Mouse (Mus musculus) small intestine, adult 2 months (tissue): ENCODE measurements around the gene Traf3ip1. TPM values are rescaled to one million over a fixed set of nuclear protein-coding genes. Genes with fewer than 3 reads are reported as not detected.

Experiments used
- H3K27ac ChIP-seq: fragments of 200-500 bp; 2 replicates; pipeline ENCODE4 v1.5.1; 2012; ENCODE audit warnings: low read depth, low read length, control low read depth, inconsistent platforms; ENCODE audit not compliant: insufficient read depth
- H3K27me3 ChIP-seq: fragments of 200-500 bp; 2 replicates; pipeline ENCODE4 v1.6.1; 2012; ENCODE audit warnings: mild to moderate bottlenecking, moderate library complexity, low read length, inconsistent platforms; ENCODE audit not compliant: control insufficient read depth, insufficient read depth
- H3K36me3 ChIP-seq: fragments of 200-500 bp; 2 replicates; pipeline ENCODE4 v1.6.1; 2012; ENCODE audit warnings: mild to moderate bottlenecking, low read length, control low read depth, inconsistent platforms; ENCODE audit not compliant: control insufficient read depth, insufficient read depth
- H3K4me1 ChIP-seq: fragments of 200-500 bp; 2 replicates; pipeline ENCODE4 v1.6.1; 2012; ENCODE audit warnings: low read length, inconsistent platforms, mixed read lengths; ENCODE audit not compliant: control insufficient read depth, insufficient read depth, insufficient read length
- H3K4me3 ChIP-seq: fragments of 200-500 bp; 2 replicates; pipeline ENCODE4 v1.5.1; 2012; ENCODE audit warnings: low read depth, mild to moderate bottlenecking, control low read depth, inconsistent platforms, low read length, moderate library complexity
- CTCF ChIP-seq: fragments of 200-500 bp; IDR thresholded peaks from 2 replicates; pipeline ENCODE4 v1.5.1; 2012; ENCODE audit warnings: low read depth, mild to moderate bottlenecking, control low read depth, inconsistent platforms, low read length, moderate library complexity, mixed read lengths; ENCODE audit not compliant: insufficient replicate concordance, insufficient read length; ENCODE audit errors: extremely low read depth
- POLR2A ChIP-seq: fragments of 200-500 bp; IDR thresholded peaks from 2 replicates; pipeline ENCODE4 v1.6.1; 2012; ENCODE audit warnings: low read depth, mild to moderate bottlenecking, control low read depth, inconsistent platforms, low read length, moderate library complexity
- WGBS: fragments of 180-500 bp; shearing (Covaris S2); methylation state at CpG from one replicate; pipeline ENCODE4 v1.1.7; 2018; 5-methylcytosine and 5-hydroxymethylcytosine counted together
- polyA plus RNA-seq: library from polyadenylated mRNA; depleted of rRNA; stranded (reverse); fragments of >200 nt; gene quantifications from 2 replicates; pipeline ENCODE4 v1.2.3, GENCODE M21; 2012

The Traf3ip1 gene
- polyA plus RNA-seq, 1 experiment = 3.7 TPM

GRCm38 (mm10) chr1:91495321-91495720, 874 bp downstream of the Traf3ip1 start:
- TF ChIP-seq CTCF (no peak), POLR2A (no peak)
- H3K36me3 ChIP-seq = 0 out of 2 replicates have a peak, but pooled peaks cover 1% of the 10 kb centered on the region
- H3K27me3 ChIP-seq = no peaks in the 10 kb centered on the region
- H3K4me1 ChIP-seq = peaks cover 4% of the 10 kb centered on the region; the same call in 1 of the 2 replicates
- peak overlapping the region; percentile 90 for H3K4me3 ChIP-seq
- 24% methylated on average over 5 of the region's 5 CpGs for WGBS
- no peak overlapping the region for H3K27ac ChIP-seq

- peaks cover 4% of the 10 kb centered on the region; the same call in 1 of the 2 replicates for H3K4me1 ChIP-seq
- H3K27ac ChIP-seq = no peak overlapping the region
- TF ChIP-seq CTCF = no peak
- no peak for TF ChIP-seq POLR2A
- peaks cover 8% of the 10 kb centered on the region for H3K36me3 ChIP-seq
- WGBS = 96% methylated on average over 6 of the region's 6 CpGs
- no peaks in the 10 kb centered on the region for H3K27me3 ChIP-seq
- H3K4me3 ChIP-seq = no peak overlapping the region
Measured at GRCm38 (mm10) chr1:91498579-91498978, 4.1 kb downstream of the Traf3ip1 start.

DNA sequence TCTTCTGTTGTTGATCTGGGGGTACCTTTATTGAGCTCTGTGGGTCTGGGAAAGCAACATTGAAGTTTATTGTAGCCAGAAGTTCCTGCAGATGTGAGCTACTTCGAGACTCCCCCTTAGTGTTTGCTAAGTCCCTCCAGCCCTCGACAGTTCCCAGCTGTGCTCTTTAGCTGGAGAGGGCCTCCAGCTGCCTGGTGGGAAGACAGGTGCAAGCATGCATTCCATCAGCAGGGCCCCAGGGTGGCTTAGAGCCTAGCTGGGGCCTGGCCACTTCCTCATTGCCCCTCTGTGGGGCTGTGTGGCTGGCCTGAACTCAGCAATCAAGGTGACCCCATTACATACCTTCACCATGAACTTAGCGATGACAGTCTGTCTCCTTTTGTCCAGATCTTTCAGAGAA, 10.2 kb downstream of the Traf3ip1 start:
- Histone ChIP-seq H3K4me1 (no peaks in the 10 kb centered on the region), H3K4me3 (no peak overlapping the region), H3K27ac (no peak overlapping the region), H3K27me3 (no peaks in the 10 kb centered on the region), H3K36me3 (peaks cover 13% of the 10 kb centered on the region)
- 23% methylated on average over 3 of the region's 3 CpGs for WGBS
- no peak for TF ChIP-seq POLR2A
- TF ChIP-seq CTCF = no peak

DNA sequence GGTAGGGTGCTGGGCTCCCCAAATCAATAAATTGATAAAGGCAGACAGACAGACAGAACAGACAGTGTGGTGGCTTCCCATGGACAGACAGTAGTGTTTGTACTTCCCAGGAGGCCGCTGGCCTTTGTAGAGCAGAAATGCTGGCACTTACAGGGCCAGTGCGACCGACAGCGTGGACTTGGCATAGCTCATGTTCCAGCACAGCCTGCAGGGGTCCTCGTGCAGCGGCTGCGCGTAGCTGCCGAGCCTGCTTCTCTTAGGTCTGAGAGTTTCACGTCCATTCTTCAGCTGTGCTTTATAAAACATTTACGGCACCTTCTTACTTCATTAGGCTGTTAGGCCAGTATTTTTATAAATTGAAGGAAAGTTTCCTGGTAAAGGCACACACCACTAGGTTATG, 20.5 kb downstream of the Traf3ip1 start:
- no peaks in the 10 kb centered on the region for H3K27me3 ChIP-seq
- no peak overlapping the region for H3K4me3 ChIP-seq
- H3K4me1 ChIP-seq = no peaks in the 10 kb centered on the region
- H3K36me3 ChIP-seq = peaks cover 12% of the 10 kb centered on the region
- 89% methylated on average over 11 of the region's 11 CpGs for WGBS
- H3K27ac ChIP-seq = no peak overlapping the region
- TF ChIP-seq CTCF (no peak), POLR2A (no peak)

DNA sequence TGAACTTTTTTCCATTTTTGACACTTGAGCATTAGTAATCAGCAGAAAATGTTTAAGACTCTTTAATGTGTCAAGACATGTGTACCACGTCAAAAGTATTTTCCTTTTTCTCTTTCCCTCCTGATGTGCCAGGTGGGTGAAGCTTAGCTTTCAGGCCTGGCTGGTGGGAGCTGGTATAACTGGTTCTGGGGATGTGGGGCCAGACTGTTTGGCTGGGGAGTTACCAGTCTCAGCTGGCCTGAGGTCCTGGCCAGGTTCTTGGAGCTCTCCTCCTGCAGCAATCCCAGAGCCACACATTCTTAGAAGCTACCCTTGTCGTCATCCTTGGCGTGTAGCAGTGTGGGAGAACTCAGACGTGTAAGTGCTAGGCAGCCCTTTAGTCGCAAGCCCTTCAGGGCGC, 21.2 kb downstream of the Traf3ip1 start:
- TF ChIP-seq CTCF (no peak), POLR2A (no peak)
- H3K36me3 ChIP-seq = peaks cover 10% of the 10 kb centered on the region
- H3K4me3 ChIP-seq = no peak overlapping the region
- H3K27ac ChIP-seq = no peak overlapping the region
- 93% methylated on average over 6 of the region's 6 CpGs for WGBS
- no peaks in the 10 kb centered on the region for H3K4me1 ChIP-seq
- no peaks in the 10 kb centered on the region for H3K27me3 ChIP-seq

- Histone ChIP-seq H3K27ac (no peak overlapping the region), H3K36me3 (peaks cover 18% of the 10 kb centered on the region), H3K27me3 (no peaks in the 10 kb centered on the region), H3K4me1 (no peaks in the 10 kb centered on the region), H3K4me3 (no peak overlapping the region)
- WGBS = 29% methylated on average over 10 of the region's 10 CpGs
- peak; percentile 91; the same call in 1 of the 2 replicates for TF ChIP-seq CTCF
- no peak for TF ChIP-seq POLR2A
Measured at GRCm38 (mm10) chr1:91523759-91524158, 29.3 kb downstream of the Traf3ip1 start.

DNA sequence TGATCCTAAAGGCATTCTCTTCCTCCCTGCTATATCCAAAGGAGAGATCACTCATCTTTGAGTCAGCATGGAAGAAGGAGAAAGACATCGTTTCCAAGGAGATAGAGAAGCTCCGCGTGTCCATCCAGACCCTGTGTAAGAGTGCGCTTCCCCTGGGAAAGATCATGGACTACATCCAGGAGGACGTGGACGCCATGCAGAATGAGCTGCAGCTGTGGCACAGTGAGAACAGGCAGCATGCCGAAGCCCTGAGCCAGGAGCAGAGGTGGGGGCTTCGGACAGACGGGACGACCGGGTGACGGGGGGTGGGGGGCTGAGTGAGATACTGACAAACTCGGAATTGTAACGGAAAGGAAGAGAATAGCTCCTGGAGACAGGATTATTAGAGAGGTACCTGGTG, 31.4 kb downstream of the Traf3ip1 start:
- no peak for TF ChIP-seq CTCF
- no peak for TF ChIP-seq POLR2A
- Histone ChIP-seq H3K4me3 (no peak overlapping the region), H3K4me1 (no peaks in the 10 kb centered on the region), H3K27ac (no peak overlapping the region), H3K36me3 (peaks cover 18% of the 10 kb centered on the region), H3K27me3 (no peaks in the 10 kb centered on the region)
- 92% methylated on average over 14 of the region's 14 CpGs for WGBS

- no peak for TF ChIP-seq CTCF
- no peak for TF ChIP-seq POLR2A
- Histone ChIP-seq H3K27ac (no peak overlapping the region), H3K4me1 (no peaks in the 10 kb centered on the region), H3K36me3 (peaks cover 15% of the 10 kb centered on the region), H3K27me3 (no peaks in the 10 kb centered on the region), H3K4me3 (no peak overlapping the region)
- WGBS = 78% methylated on average over 9 of the region's 9 CpGs
Measured at GRCm38 (mm10) chr1:91530166-91530565, 35.7 kb downstream of the Traf3ip1 start.
